Mouse (Mus musculus) ES-E14 (cell line): Measurements from ENCODE around the gene Mrtfb.

Source experiments
- CHD2 ChIP-seq: IDR thresholded peaks from 2 replicates; pipeline ENCODE4 v1.6.1; 2014; ENCODE audit warnings: mild to moderate bottlenecking, low read depth, low read length, inconsistent platforms
- MAFK ChIP-seq: IDR thresholded peaks from 2 replicates; pipeline ENCODE4 v1.6.1; 2014; ENCODE audit warnings: mild to moderate bottlenecking, low read depth, low read length, inconsistent platforms; ENCODE audit not compliant: insufficient read depth
- ZC3H11A ChIP-seq: IDR thresholded peaks from 2 replicates; pipeline ENCODE4 v1.6.1; 2012; ENCODE audit warnings: low read depth, mild to moderate bottlenecking, inconsistent platforms, low read length, borderline replicate concordance
- ZNF384 ChIP-seq: IDR thresholded peaks from 2 replicates; pipeline ENCODE4 v1.6.1; 2012; ENCODE audit warnings: low read depth, low read length, inconsistent platforms

- no peak for TF ChIP-seq CHD2
- no peak for TF ChIP-seq ZNF384
- TF ChIP-seq ZC3H11A, result no peak
- no peak for TF ChIP-seq MAFK
Observed at GRCm38 (mm10) chr16:13366256-13366655, 110.0 kb downstream of the Mrtfb start.
